Mouse (Mus musculus) megakaryocyte, embryonic 14.5 days (primary cell): ENCODE results near the gene Rora.

ENCODE experiments used
- FLI1 ChIP-seq: IDR thresholded peaks from 2 replicates; pipeline ENCODE4 v1.6.1; 2012; ENCODE audit warnings: low read length, inconsistent platforms, mixed read lengths
- GATA1 ChIP-seq: IDR thresholded peaks from 3 replicates; pipeline ENCODE4 v1.6.1; 2012; ENCODE audit warnings: mixed read lengths, low read length, inconsistent platforms, borderline replicate concordance

- TF ChIP-seq GATA1 (no peak), FLI1 (no peak)
These were observed 261.1 kb downstream of the Rora start for GRCm38 (mm10) chr9:68914541-68915275.
